Mouse (Mus musculus) ovary, postnatal 14 days (tissue): ENCODE measurements around the gene Sstr4.

Experiments used
- DNase-seq: peaks from one replicate; pipeline ENCODE4 v3.0.0; 2022; ENCODE audit warnings: low spot score

Gene Sstr4

DNA sequence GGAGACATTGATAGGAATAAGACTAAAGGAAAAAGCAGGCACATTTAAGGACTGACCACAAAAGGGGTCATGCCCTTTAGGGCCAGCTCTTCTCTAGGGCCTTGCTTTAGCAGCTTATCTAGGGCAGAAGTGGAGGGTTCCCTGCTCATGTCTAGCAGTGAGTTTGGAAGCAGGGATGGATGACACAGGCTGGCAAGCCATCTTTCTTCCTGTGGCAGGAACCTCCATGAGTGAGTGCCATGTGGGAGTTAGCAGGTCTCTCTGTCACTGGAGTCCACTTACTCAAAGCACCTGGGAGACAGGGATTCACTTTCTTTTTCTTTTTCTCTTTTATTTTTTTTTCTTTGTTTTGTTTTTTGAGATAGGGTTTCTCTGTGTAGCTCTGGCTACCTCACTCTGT, 1.3 kb upstream of the Sstr4 start:
- DNase-seq: no peak

DNA sequence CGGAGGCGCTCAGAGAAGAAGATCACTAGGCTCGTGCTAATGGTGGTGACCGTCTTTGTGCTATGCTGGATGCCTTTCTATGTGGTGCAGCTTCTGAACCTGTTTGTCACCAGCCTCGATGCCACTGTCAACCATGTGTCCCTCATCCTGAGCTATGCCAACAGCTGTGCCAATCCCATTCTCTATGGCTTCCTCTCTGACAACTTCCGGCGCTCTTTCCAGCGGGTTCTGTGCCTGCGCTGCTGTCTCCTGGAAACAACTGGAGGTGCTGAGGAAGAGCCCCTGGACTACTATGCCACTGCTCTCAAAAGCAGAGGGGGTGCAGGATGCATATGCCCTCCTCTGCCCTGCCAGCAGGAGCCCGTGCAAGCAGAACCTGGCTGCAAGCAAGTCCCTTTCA, 1.1 kb downstream of the Sstr4 start:
- DNase-seq: no peak

DNA sequence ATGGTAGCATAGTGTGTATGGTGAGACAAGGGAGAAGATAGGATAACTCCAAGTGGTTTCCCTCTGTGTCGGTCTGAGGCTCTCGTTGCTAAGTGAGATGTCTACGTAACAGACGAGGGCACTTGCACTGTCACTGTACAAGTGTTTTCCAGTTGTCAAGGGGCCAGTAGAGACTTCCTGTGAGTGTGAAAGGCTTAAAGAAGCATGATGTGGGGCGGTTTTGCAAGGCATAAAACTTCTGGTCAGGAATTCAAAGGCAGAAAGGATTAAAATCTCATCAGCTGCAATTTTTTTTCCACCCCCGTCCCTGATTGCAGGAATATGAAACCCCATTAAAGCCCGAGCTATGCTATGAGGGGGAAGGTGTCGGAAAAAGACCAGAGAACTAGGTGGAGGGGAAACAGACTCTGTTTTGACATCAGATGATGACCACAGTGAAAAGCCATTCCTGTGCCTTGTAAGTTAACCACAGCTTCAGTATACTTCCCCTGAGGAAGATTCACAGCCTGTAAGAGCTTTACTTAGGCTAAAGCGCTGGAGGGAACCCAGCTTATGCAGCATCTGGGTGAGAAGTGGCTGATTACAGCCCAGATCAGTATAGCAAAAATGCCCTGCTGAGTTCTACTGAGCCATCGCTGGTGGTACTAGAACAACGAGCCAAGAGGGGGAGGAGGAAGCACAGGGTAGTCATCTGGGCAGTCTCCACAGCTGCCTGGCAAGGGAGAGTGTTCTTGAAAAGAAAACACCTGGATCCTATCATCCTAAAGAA, 2.1 kb downstream of the Sstr4 start:
- no peak for DNase-seq

DNA sequence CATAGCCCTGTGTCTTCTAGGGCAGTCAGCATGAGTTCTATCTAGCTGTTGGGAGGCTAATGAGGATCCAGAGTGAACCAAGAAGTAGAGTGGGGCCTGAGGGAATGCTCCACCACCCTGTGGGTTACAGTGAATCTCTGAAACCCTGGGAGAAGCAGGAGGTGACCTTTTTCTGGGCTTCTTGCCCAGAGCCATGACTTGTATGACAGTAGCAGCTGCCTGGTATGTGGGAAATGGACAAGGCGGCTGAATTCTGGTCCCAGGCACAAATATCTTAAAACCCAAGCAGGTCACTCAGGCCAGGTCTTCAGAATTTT, 2.6 kb downstream of the Sstr4 start:
- DNase-seq: no peak

DNA sequence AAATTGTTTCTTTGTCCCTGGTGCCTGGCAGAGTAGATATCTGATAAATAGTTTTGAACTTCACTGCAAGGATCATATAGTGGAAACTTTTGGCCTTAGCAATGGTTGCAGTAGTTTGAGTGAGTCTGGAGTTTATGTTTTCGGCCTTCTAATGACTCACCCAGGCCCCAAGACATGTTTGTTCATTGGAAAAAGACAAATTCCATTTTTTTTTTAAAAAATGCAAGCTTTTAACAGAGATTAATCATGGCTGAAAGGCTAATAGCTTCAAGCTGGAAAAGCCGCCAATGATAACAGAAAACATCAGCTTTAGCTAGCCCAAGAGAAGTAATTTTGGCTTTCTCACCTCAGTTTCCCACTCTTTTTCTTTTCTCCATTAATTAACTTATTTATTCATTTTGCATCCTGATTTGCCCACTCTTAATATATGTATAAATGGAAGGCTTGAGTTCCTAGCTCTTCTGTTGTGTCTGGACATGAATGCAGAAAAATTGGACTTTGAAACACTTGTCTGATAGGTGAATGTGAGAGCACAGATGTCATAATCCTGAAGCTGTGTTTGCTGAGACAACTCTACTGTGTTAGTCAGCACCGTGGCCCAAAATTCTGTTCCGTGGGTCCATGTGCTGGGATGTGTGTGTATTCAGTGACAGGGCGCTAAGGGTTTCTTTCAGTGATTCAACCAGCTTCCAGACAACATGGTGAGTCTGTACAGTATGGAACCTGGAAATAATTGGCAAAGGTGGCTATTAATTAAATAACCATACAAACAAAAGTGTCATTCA, 3.9 kb downstream of the Sstr4 start:
- DNase-seq: no peak

DNA sequence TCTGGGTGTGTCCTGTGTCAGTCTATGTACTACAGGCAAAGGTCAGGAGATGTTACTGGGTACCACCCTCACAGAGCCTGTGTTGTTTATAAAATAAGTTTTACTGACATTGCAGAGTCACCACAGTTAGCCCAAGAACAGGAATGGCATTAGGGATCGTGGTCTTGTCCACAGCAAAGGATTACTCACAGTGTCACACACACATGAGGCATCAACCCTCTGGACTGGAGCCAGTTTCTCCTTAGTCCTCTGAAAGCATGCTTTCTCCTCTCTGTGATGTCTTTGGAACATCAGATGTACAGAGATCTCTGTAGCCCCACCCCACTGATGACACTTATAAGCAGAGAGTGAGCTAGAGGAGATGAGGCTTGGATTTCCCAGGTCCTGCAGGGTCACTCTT, 7.1 kb downstream of the Sstr4 start:
- DNase-seq: no peak

DNA sequence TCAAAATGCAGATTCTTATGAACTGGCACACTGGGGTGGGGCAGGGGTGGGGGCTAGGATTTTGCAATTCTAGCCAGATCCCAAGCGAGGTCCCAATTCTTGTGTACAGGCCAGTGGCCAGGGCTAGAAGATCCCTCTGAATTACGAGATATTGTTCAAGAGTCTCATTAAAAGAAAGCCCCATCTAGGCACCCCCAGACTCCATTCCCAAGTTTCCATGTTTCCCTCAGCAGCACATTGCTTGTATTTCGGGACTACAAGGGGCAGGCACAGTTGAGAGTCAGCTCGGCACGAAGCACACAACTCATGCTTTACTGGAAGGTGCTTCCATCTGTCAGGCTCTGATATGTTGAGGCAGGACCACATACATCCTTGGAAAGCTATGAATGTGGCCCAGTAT, 9.8 kb downstream of the Sstr4 start:
- DNase-seq: no peak

DNA sequence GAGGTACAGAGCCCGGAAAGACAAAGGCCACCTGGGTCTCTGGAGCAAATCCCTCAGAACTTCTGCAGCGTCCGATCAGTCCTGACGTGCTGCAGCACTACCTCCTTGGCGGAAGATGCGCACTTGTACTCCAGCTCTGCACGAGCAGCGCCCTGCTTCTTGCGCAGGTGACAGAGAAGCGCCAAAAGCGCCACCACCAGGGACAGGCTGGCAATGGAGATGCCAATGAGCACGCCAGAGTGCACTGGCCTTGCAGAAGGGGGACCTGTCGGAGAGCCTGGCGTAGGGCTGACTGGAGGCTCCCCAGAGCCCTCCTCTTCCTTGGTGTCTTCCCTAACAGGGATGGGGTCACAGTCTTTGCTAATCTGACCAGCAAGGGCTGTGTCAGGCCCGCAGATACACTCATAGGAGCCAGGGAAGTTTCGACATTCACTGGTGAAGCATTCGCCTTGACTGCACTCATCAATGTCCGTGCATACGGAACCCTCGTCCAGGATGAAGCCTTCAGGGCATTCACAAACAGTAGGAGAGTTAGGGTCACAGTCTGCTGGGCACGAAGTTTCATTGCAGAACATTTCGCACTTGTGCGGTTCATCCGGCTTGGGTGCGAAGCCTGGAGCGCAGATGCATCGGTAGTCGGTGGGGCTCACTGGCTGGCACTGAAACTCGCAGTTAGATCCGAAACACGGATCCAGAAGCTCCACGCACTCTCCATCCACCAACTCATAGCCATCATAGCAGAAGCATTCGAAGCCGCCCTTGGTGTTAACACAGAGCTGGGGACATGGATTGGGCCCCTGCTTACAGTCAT, 11.2 kb downstream of the Sstr4 start:
- DNase-seq: no peak

DNA sequence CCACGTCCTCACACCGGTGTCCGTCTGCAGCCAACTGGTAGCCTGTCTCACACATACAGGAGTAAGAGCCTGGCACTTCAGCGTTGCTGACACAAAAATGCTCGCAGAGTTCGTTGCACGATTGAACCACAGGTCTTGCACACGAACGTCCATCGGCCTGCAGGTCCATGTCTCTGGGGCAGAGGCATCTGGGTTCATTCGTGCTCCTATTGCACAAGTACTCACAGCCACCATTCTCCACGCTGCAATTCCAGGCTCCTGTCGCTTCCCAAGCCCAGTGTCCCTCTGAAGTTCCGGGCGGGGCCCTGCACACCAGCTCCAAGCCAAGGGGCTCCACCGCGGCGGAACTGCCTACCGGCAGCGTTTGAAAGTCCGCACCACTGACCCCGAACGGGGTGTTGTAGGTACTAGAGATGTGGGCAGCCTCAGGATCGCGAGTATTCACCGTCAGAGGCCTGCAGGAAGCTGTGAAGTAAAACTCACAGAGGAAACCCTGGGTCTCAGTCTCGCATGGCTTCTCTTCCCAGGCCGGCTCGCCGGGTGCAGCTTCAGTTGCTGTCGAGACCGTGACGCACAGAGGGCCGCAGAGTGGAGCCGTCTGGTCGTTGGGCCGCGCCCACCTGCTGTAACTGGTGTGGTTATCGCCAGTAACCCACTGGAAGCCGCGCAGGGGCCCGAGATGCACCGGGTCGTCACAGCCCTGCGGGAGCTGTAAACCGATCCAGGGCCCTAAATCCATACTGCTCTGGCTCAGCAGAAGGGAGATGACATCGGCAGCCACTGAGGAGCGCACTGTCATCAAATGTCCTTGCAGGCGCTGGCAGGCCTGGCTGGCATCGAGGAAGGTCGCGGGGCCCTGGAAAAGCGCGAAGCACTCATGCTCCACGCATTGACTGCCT, 12.1 kb downstream of the Sstr4 start:
- DNase-seq: no peak

DNA sequence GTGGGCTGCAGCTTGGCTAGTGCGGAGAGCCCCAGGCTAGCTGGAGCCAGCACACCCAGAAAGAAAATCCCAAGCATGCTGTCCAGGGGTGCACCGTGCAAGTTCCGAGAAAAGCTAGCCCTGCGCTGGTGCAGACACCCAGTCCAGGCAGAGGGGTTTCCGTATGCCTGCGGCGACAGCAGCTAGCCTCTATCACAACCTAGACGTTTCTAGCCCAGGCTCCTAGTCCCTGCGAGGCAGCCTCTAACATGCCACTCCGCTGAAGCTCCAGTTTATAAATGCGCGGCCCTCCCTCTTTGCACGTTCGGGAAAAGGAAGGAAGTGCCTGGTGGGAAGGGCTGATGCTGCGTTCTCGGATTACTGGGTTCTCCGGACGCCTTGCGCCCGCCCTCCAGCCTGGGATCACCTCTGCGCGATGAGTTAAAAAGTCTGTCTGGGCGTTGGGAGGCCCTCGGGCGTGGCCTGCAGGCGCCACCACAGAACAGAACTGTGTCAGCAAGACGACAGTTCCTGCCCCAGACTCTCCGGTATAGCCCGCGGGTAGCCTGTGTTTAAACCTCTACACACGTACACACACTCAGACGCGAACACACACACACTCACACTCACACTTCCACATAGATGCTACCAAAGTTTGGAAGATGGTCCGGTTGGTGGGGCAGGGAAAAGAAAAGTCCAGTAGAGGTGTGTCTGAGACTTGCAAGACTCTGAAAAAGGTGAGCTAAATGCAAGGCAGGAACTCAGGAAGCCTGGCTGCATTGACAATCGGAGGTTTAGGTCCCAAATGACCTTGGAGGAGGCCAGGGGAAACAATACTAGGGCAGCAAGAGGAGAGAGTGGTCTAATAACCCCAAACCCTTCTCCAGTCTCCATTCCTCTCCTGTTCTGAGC, 13.0 kb downstream of the Sstr4 start, which contains the start of gene Thbd:
Thbd (minus strand) TSS at position 319 of the 891 bp plus-strand sequence.
- DNase-seq: peak; percentile 45

DNA sequence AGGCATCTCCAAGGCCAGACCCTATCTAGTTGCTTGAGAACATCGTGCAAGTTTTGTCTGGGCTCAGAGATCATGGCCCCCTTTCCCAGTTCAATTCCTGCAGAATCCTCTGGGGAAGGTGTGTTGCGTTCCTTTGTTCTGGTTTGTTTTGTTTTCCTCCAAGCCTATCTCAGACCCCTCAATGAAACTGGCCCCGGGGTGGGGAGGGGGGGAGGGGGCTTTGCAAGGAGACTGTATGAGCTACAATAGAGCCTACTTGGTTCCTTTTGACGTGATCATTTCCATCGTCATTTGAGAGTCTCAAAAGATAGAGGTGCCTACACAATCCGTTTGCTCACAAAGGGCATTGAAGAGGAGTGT, 13.6 kb downstream of the Sstr4 start:
- no peak for DNase-seq

DNA sequence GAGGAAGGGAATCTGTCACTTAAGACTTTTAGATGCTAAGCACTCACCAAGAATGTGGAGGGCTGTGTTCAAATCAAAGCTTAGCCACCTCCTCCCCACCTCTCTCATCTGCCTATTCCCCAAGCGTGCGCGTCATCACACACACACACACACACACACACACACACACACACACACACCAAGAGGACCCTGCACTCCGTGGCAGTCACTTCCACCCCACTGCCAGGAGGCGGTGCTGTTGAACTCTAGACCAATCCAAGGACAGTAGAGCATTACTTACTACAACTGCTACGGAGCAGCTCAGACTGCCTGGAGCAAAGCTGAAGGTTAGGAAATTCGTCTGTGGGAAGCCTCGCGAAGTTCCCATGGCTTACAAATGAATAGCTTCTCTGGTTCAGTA, 14.0 kb downstream of the Sstr4 start:
- DNase-seq: peak; percentile 77

DNA sequence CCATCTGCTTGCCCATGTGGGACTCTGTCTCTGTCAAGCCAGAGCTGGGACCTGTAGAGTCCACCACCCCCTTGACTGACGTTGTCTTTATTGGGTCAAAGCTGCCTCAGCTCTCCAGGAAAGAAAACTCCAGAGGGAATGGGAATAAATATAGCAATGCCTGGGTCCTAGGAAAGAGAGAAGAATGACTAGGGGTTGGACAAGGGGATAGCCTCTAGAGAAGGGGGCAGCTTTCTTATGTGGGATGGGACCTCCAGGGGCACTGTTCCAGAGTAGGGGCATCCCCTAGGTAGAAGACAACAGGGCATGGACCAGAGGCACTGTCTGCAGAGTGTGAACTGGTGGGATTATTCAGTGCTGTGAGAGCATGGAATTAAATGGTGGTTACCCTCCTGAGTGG, 14.7 kb downstream of the Sstr4 start:
- DNase-seq: no peak

DNA sequence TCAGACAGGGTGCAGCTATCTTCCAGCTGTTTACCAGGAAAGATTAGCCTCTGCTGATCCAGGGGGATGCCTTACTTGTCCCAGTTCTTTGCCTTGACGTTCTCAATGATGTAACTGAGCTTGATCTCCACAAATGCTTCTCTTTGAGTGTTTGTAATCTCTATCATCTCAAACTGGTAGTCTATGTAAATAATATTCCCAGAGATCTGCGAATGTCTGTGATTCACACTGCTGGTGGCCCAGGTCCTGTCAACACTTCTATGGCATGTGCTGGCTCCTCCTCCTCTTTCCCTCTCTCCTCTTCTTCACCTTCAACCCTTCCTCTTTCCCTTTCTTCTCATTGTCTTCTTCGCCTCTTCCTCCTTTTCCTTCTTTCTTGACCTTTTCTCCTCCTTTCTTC, 24.0 kb downstream of the Sstr4 start:
- no peak for DNase-seq

DNA sequence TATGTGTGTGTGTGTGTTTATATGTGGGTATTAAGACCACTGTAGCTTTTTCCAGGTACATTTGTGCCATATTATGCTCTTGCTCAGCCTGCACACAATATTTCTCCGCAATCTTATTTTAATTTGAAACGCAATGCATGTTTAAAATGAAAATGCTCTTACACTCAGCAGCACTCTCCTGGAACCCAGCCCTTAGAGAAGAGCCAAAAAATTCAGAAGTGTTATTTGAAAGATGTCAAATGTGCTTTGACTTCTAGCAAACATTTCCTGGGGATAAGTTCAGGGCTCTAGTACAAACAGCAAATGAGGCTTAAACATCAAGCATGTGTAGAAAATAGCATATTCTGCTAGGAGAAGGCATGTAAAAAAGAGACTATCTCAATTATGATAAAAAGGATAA, 24.6 kb downstream of the Sstr4 start:
- no peak for DNase-seq

DNA sequence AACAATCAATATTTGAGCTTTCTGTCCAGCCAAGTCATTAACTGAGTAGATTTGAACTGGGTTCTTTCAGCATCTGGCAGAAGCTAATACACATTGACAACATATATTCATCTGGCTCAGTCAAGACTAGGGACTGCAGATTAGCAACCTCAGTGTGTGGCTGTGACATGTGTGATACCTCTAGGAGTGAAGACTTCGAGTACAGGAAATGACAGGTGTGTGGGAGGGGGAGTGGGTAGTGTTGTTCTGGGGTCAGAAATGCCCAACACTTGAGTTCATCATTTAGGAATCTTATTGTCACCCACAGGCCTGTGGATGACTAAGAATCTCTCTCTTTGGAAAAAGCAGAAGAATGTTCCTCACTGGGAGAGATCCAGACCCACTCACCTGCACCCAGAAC, 26.0 kb downstream of the Sstr4 start:
- DNase-seq: no peak

DNA sequence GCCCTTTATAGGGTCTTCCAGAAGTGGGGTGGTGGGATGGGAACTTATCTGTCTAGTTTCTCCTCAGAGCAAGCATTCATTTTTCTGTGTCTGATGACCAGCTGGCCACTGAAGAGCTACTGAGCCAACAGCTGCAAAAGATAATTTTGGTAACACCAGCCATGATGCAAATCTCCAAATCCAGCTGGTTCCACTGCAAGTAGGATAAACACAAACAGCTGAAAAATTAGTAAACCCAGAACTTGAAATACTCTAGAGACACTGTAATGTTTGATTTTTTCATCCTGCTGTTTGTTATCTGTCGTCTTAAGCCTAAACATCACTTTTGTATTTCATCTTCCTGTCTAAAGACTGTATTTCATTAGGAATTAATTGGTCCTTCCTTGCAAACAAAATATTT, 26.6 kb downstream of the Sstr4 start:
- no peak for DNase-seq

DNA sequence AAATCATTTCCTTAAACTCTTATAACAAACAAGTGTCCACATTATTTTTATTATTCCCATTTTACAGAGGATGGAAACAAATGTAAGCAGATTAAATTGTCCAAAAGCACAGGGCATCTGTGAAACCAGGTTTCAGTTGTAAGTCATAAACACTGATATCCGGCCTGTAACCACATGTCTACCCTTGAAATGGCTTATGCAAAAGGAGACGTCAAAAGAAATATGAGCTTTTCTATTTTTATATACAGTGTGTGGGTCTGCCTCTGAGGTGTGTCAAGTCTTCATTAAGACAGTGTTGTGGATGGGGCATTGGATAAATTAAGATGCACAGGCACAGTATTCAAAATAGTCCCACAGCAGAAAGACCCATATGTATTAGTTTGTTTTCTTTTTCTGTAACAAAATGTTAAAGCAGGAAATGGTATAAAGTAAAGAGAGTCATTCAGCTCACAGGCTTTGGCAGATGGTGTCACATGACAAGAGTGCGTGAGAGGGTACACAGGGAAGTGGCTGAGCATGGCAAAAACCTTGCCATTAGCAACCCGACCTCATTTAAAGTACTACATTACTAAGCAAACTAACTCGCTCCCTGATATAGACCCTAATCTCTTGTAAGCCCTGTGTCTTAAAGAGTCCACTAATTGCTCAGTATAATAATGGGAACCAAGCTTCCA, 30.7 kb downstream of the Sstr4 start:
- no peak for DNase-seq

DNA sequence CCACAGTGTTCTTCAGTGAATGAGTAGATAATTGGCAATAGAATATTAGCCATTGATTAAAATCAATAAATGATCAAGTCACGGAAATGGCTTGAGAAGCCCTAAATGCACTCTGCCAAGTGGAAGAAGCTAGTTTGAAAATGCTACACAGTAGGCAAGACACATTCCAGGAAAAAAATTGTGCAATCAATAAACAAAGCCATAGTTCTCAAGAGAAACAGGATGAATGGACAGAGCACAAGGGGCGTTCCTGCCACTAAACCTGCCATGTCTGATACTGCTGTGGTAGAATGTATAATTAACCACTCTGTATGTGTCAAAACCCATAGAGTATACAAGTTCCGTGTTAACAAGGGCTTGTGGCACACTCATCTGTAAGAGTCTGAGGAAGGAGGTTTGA, 32.4 kb downstream of the Sstr4 start:
- no peak for DNase-seq

DNA sequence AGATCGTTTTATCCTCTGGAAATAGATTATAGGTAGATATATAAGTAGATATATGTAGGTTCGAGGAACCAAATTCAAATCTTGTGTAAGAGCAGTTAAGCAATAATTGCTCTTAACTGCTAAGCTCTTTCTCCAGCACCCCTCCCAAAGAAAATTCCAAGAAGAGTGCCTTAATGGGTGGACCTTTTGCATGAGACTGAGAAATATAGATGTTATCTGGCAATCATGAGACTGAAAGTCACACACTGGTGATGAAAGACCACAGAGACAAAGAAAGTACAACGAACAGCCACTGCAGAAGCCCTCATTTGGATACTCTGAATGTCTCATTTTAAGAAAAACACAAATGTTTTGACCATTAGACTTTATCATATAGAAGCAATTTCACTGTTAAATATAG, 33.4 kb downstream of the Sstr4 start:
- no peak for DNase-seq
